ENCODE assay signal across 8 mouse cellular contexts in the genomic region with DNA sequence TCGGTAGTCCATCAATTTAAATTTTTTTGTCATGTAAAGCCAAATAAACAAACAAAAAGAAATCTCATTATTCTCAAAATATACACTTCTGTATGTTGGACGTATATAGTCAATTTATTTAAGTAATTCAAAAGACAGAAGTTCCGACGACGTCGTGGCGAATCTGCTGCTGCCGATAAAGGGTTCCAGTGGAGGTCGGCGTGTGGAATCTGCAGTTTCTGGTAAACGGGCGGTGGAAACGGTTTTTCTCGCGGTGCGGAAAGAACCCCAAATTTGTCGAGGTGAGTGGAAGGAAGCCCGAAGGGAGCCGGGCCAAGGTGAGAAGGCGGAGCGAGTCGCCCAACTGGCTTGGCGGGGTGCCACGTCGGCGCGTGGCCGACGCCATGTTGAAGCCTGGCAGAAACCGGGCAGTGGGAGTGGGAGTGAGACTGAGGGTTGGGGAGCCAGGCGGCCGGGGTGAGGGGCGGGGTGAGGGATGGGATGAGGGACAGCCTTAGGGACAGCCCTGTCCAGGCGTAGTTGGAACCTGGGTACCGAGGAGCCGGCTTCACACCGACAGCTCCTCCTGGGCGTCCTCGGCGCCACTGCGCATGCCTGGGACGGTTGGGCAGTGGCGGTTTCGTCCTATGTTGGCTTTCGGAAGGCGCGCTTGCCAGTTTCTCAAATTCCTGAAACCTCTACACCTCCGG. TPM values are rescaled to one million over a fixed set of nuclear protein-coding genes. Genes with fewer than 3 reads are reported as not detected.
DNase-seq lines count a peak whose midpoint lies in the region; ATAC-seq lines count a peak whose summit lies in the region.

Snrnp35 (plus strand) TSS at position 169 of the 689 bp plus-strand sequence.

- peak; percentile 90 for ATAC-seq in hindbrain, embryonic 14.5 days (ENCODE audit: low FRiP score)

- H3K4me2 ChIP-seq in hindbrain, embryonic 14.5 days (replicated peaks) = peak within 1 kb of the TSS; percentile 74

- WGBS in hindbrain, embryonic 14.5 days = under 1% methylated on average over 48 of the region's 48 CpGs

- peak within 1 kb of the TSS; percentile 73 for H3K4me3 ChIP-seq in hindbrain, embryonic 14.5 days (replicated peaks; ENCODE audit: low read length)

- no peaks in the 10 kb centered on the region for H3K27me3 ChIP-seq in hindbrain, embryonic 14.5 days (ENCODE audit: control insufficient read depth, insufficient read depth, low read length)

- H3K36me3 ChIP-seq in hindbrain, embryonic 14.5 days (replicated peaks; ENCODE audit: control insufficient read depth, insufficient read depth) = no peaks in the 10 kb centered on the region

- no peaks in the 10 kb centered on the region for H3K9me3 ChIP-seq in hindbrain, embryonic 14.5 days (ENCODE audit: control insufficient read depth, low read length)

- H3K4me1 ChIP-seq in hindbrain, embryonic 14.5 days (replicated peaks; ENCODE audit: control insufficient read depth, insufficient read depth, low read length) = peaks cover 20% of the 10 kb centered on the region

- DNase-seq in R1 (ENCODE audit: low read depth, low spot score) = peak; percentile 94
- DNase-seq in cerebellum, postnatal 25 days = peak; percentile 94 to 95
- peak; percentile 80 to 85 for DNase-seq in frontal cortex, postnatal 25 days (ENCODE audit: low spot score in 2 of 2)
- DNase-seq in hindbrain, embryonic 14.5 days (ENCODE audit: low spot score) = peak; percentile 87
- DNase-seq in layer of hippocampus, postnatal 36 days = peak; percentile 87
- DNase-seq in lung, postnatal 4 days = peak; percentile 92 to 93
- peak; percentile 79 for DNase-seq in retina, postnatal 7 days (ENCODE audit: low read depth, low spot score)
- DNase-seq in urinary bladder, adult 2 months (ENCODE audit: low spot score) = peak; percentile 93

- peak within 1 kb of the TSS; percentile 99 for H3K27ac ChIP-seq in hindbrain, embryonic 14.5 days

- peak within 1 kb of the TSS; percentile 91 for H3K9ac ChIP-seq in hindbrain, embryonic 14.5 days

RNA-seq across cellular contexts. Expression of gene Snrnp35, which starts in this region (rescaled TPM):
- 8.5 and 9.0 TPM in 2 replicates for polyA plus RNA-seq in hindbrain, embryonic 14.5 days (2014; fragmentation: Nextera tagmentation; extraction: Ambion mirVana)
- total RNA-seq in layer of hippocampus, postnatal 36 days (2021) = 10 to 100 TPM; 27.4 to 31.7 TPM
- polyA plus RNA-seq in urinary bladder, adult 2 months (2012; rRNA removed) = 7.2 and 8.8 TPM in 2 replicates

Comparison
In these comparisons a context has a peak if more than half of its experiments do, and no peak if none do; other contexts are left out.
1. Peak in every context shown above with its lines: DNase-seq, ATAC-seq, H3K4me3 ChIP-seq and H3K27ac ChIP-seq.